Mouse (Mus musculus): ENCODE results near the gene Ascl5. TPM values are rescaled to one million over a fixed set of nuclear protein-coding genes. Genes with fewer than 3 reads are reported as not detected.
A peak's percentile ranks its signal among the peaks of the same experiment; 100 is the strongest.

The Ascl5 gene
- polyA plus RNA-seq, 1 experiment from 2014 or later = not detected

DNA sequence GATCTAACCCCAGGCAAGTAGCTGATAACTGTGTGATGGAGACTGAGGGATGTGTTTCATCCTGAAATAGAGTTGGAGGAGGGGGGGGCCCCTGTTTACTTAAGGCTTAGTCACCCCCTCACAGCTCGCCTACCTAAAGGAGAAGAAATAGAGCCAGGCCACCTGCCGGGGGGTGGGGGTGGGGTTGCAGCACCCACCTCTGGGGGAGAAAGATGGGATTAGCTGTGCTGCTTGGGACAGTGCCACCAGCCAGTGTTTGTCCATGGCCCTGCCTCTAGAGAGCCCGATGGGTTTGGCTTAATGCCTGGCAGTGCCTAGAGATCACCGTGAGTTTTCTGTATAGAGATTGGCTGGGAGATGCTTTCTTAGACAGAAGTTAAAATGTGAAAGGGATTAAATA, 9.7 kb upstream of the Ascl5 start:
- Histone ChIP-seq H3K4me2 (no peak overlapping the region), H3K9me3 (ENCODE audit: control insufficient read depth, low read length) (no peaks in the 10 kb centered on the region), H3K4me1 (replicated peaks; ENCODE audit: control insufficient read depth, insufficient read depth, low read length) (no peaks in the 10 kb centered on the region), H3K36me3 (ENCODE audit: control insufficient read depth, insufficient read depth, low read length) (no peaks in the 10 kb centered on the region), H3K27me3 (replicated peaks; ENCODE audit: control insufficient read depth, insufficient read depth, low read length) (peaks cover 25% of the 10 kb centered on the region), H3K4me3 (ENCODE audit: low read depth, low read length) (no peak overlapping the region), H3K9ac (ENCODE audit: low read depth, low read length) (no peak overlapping the region), H3K27ac (ENCODE audit: low read depth, low read length) (no peak overlapping the region)
- 34% methylated on average over 4 of the region's 4 CpGs for WGBS
- ATAC-seq (replicated peaks; ENCODE audit: low FRiP score) (no peak), DNase-seq (ENCODE audit: low spot score) (no peak)

- Histone ChIP-seq H3K9me3 (ENCODE audit: control insufficient read depth, low read length) (no peaks in the 10 kb centered on the region), H3K9ac (ENCODE audit: low read depth, low read length) (no peak overlapping the region), H3K27me3 (replicated peaks; ENCODE audit: control insufficient read depth, insufficient read depth, low read length) (peaks cover 38% of the 10 kb centered on the region), H3K4me2 (no peak overlapping the region), H3K27ac (ENCODE audit: low read depth, low read length) (no peak overlapping the region), H3K36me3 (ENCODE audit: control insufficient read depth, insufficient read depth, low read length) (no peaks in the 10 kb centered on the region), H3K4me3 (ENCODE audit: low read depth, low read length) (no peak overlapping the region), H3K4me1 (replicated peaks; ENCODE audit: control insufficient read depth, insufficient read depth, low read length) (no peaks in the 10 kb centered on the region; the same call in 1 of the 2 replicates)
- DNase-seq (ENCODE audit: low spot score) (peak; percentile 55), ATAC-seq (replicated peaks; ENCODE audit: low FRiP score) (no peak)
- WGBS = 15% methylated on average over 4 of the region's 4 CpGs
These were observed 4.8 kb upstream of the Ascl5 start for GRCm38 (mm10) chr1:136045774-136046173.

- H3K4me1 ChIP-seq (replicated peaks; ENCODE audit: control insufficient read depth, insufficient read depth, low read length) = peaks cover 4% of the 10 kb centered on the region; the same call in 1 of the 2 replicates
- ATAC-seq (replicated peaks; ENCODE audit: low FRiP score) (no peak), DNase-seq (ENCODE audit: low spot score) (no peak)
- no peak overlapping the region for H3K4me2 ChIP-seq
- no peak overlapping the region for H3K4me3 ChIP-seq (ENCODE audit: low read depth, low read length)
- no peaks in the 10 kb centered on the region for H3K9me3 ChIP-seq (ENCODE audit: control insufficient read depth, low read length)
- no peaks in the 10 kb centered on the region for H3K36me3 ChIP-seq (ENCODE audit: control insufficient read depth, insufficient read depth, low read length)
- no peak overlapping the region for H3K27ac ChIP-seq (ENCODE audit: low read depth, low read length)
- H3K9ac ChIP-seq (ENCODE audit: low read depth, low read length) = no peak overlapping the region
- peaks cover 42% of the 10 kb centered on the region for H3K27me3 ChIP-seq (replicated peaks; ENCODE audit: control insufficient read depth, insufficient read depth, low read length)
- 3% methylated on average over 2 of the region's 2 CpGs for WGBS
These were observed 3.2 kb upstream of the Ascl5 start for GRCm38 (mm10) chr1:136047432-136047831.

- ATAC-seq (replicated peaks; ENCODE audit: low FRiP score) (no peak), DNase-seq (ENCODE audit: low spot score) (no peak)
- H3K9me3 ChIP-seq (ENCODE audit: control insufficient read depth, low read length) = no peaks in the 10 kb centered on the region
- H3K4me2 ChIP-seq = no peak overlapping the region
- H3K27ac ChIP-seq (ENCODE audit: low read depth, low read length) = no peak overlapping the region
- 56% methylated on average over 9 of the region's 9 CpGs for WGBS
- no peak overlapping the region for H3K9ac ChIP-seq (ENCODE audit: low read depth, low read length)
- H3K27me3 ChIP-seq (replicated peaks; ENCODE audit: control insufficient read depth, insufficient read depth, low read length) = peaks cover 47% of the 10 kb centered on the region
- no peaks in the 10 kb centered on the region for H3K36me3 ChIP-seq (ENCODE audit: control insufficient read depth, insufficient read depth, low read length)
- H3K4me1 ChIP-seq (replicated peaks; ENCODE audit: control insufficient read depth, insufficient read depth, low read length) = peaks cover 4% of the 10 kb centered on the region; the same call in 1 of the 2 replicates
- H3K4me3 ChIP-seq (ENCODE audit: low read depth, low read length) = no peak overlapping the region
These were observed 2.7 kb upstream of the Ascl5 start for GRCm38 (mm10) chr1:136047894-136048293.

DNA sequence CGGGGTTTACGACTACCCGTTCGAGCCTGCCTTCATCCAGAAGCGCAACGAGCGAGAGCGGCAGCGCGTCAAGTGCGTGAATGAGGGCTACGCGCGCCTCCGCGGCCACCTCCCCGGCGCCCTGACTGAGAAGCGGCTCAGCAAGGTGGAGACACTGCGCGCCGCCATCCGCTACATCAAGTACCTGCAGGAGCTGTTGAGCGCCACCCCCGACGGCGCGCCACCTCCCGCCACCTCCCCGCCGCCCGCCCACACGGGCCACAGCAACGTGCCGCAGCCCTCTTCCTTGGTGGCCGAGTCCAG, 360 bp downstream of the Ascl5 start:
- H3K9me3 ChIP-seq (ENCODE audit: control insufficient read depth, low read length) = no peaks in the 10 kb centered on the region
- no peak overlapping the region for H3K9ac ChIP-seq (ENCODE audit: low read depth, low read length)
- no peaks in the 10 kb centered on the region for H3K36me3 ChIP-seq (ENCODE audit: control insufficient read depth, insufficient read depth, low read length)
- DNase-seq (ENCODE audit: low spot score) (no peak), ATAC-seq (replicated peaks; ENCODE audit: low FRiP score) (0 out of 2 replicates have a peak, but pooled peaks have one; percentile 6)
- H3K27ac ChIP-seq (ENCODE audit: low read depth, low read length) = no peak overlapping the region
- H3K4me2 ChIP-seq = peak overlapping the region; percentile 58
- peaks cover 4% of the 10 kb centered on the region; the same call in 1 of the 2 replicates for H3K4me1 ChIP-seq (replicated peaks; ENCODE audit: control insufficient read depth, insufficient read depth, low read length)
- H3K4me3 ChIP-seq (ENCODE audit: low read depth, low read length) = peak overlapping the region; percentile 32
- WGBS = 4% methylated on average over 36 of the region's 36 CpGs
- peaks cover 58% of the 10 kb centered on the region for H3K27me3 ChIP-seq (replicated peaks; ENCODE audit: control insufficient read depth, insufficient read depth, low read length)

DNA sequence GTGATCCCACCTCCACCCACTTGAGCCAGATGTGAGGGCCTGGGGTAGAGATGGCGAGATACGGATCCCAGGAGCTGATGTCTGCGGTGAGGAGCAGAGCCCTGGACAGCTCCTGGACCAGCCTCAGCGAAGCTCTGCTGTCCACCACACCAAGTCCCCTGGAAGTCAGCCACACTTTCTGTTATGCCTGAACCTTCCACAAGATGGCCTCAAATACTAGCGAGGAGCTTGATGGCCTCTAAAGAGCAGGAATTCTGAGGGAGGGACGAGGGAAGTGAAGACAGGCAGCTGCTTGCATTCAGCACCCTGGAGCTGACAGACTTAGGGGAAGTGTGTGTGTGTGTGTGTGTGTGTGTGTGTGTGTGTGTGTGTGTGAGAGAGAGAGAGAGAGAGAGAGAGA, 861 bp downstream of the Ascl5 start:
- H3K4me3 ChIP-seq (ENCODE audit: low read depth, low read length) = peak overlapping the region; percentile 32; the same call in 1 of the 2 replicates
- H3K27ac ChIP-seq (ENCODE audit: low read depth, low read length) = no peak overlapping the region
- DNase-seq (ENCODE audit: low spot score) (peak; percentile 42), ATAC-seq (replicated peaks; ENCODE audit: low FRiP score) (peak; percentile 60)
- 0% methylated on average over 6 of the region's 6 CpGs for WGBS
- H3K9ac ChIP-seq (ENCODE audit: low read depth, low read length) = no peak overlapping the region
- H3K4me1 ChIP-seq (replicated peaks; ENCODE audit: control insufficient read depth, insufficient read depth, low read length) = peaks cover 4% of the 10 kb centered on the region; the same call in 1 of the 2 replicates
- H3K36me3 ChIP-seq (ENCODE audit: control insufficient read depth, insufficient read depth, low read length) = no peaks in the 10 kb centered on the region
- peaks cover 60% of the 10 kb centered on the region for H3K27me3 ChIP-seq (replicated peaks; ENCODE audit: control insufficient read depth, insufficient read depth, low read length)
- peak overlapping the region; percentile 58 for H3K4me2 ChIP-seq
- H3K9me3 ChIP-seq (ENCODE audit: control insufficient read depth, low read length) = no peaks in the 10 kb centered on the region

DNA sequence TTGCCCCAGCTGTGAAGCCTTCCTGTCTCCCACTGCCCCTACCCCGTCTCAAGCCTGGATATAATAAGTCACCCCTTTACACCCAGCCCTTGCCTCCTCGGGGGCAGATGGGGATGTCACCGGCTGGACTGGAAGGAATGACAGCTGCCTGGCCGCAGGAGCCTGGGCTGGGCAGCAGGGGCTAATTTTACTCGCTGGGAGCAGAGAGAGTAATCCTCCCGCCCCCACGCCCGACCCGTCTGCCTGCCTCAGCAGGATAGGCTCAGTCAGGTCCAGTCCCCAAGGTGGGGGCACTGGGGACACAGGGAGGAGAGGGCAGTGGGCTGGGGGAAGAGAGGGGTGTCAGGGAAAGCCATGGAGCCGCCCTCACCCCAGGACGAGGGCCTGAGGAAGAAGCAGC, 1.9 kb downstream of the Ascl5 start, which contains the start of gene Cacna1s:
Cacna1s (plus strand) TSS at position 204 of the 400 bp plus-strand sequence.
- Histone ChIP-seq H3K9me3 (ENCODE audit: control insufficient read depth, low read length) (no peaks in the 10 kb centered on the region), H3K27me3 (replicated peaks; ENCODE audit: control insufficient read depth, insufficient read depth, low read length) (peaks cover 62% of the 10 kb centered on the region), H3K27ac (ENCODE audit: low read depth, low read length) (no peak within 1 kb of the TSS), H3K9ac (ENCODE audit: low read depth, low read length) (no peak within 1 kb of the TSS), H3K36me3 (ENCODE audit: control insufficient read depth, insufficient read depth, low read length) (no peaks in the 10 kb centered on the region), H3K4me3 (ENCODE audit: low read depth, low read length) (no peak within 1 kb of the TSS), H3K4me2 (no peak within 1 kb of the TSS), H3K4me1 (replicated peaks; ENCODE audit: control insufficient read depth, insufficient read depth, low read length) (peaks cover 4% of the 10 kb centered on the region; the same call in 1 of the 2 replicates)
- WGBS = 38% methylated on average over 11 of the region's 11 CpGs
- ATAC-seq (replicated peaks; ENCODE audit: low FRiP score) (no peak), DNase-seq (ENCODE audit: low spot score) (no peak)

- Histone ChIP-seq H3K4me1 (replicated peaks; ENCODE audit: control insufficient read depth, insufficient read depth, low read length) (peaks cover 4% of the 10 kb centered on the region; the same call in 1 of the 2 replicates), H3K36me3 (ENCODE audit: control insufficient read depth, insufficient read depth, low read length) (no peaks in the 10 kb centered on the region), H3K4me2 (no peak overlapping the region), H3K27me3 (replicated peaks; ENCODE audit: control insufficient read depth, insufficient read depth, low read length) (peaks cover 39% of the 10 kb centered on the region), H3K27ac (ENCODE audit: low read depth, low read length) (no peak overlapping the region), H3K9ac (ENCODE audit: low read depth, low read length) (no peak overlapping the region), H3K4me3 (ENCODE audit: low read depth, low read length) (no peak overlapping the region), H3K9me3 (ENCODE audit: control insufficient read depth, low read length) (no peaks in the 10 kb centered on the region)
- WGBS = 69% methylated on average over 3 of the region's 3 CpGs
- ATAC-seq (replicated peaks; ENCODE audit: low FRiP score) = no peak
- no peak for DNase-seq (ENCODE audit: low spot score)
These were observed 5.2 kb downstream of the Ascl5 start for GRCm38 (mm10) chr1:136055771-136056170.

- Histone ChIP-seq H3K27ac (ENCODE audit: low read depth, low read length) (no peak overlapping the region), H3K27me3 (replicated peaks; ENCODE audit: control insufficient read depth, insufficient read depth, low read length) (peaks cover 14% of the 10 kb centered on the region), H3K4me2 (no peak overlapping the region), H3K36me3 (ENCODE audit: control insufficient read depth, insufficient read depth, low read length) (no peaks in the 10 kb centered on the region), H3K4me1 (replicated peaks; ENCODE audit: control insufficient read depth, insufficient read depth, low read length) (no peaks in the 10 kb centered on the region), H3K9ac (ENCODE audit: low read depth, low read length) (no peak overlapping the region), H3K9me3 (ENCODE audit: control insufficient read depth, low read length) (no peaks in the 10 kb centered on the region), H3K4me3 (ENCODE audit: low read depth, low read length) (no peak overlapping the region)
- WGBS = 48% methylated on average over 3 of the region's 3 CpGs
- DNase-seq (ENCODE audit: low spot score) (no peak), ATAC-seq (replicated peaks; ENCODE audit: low FRiP score) (no peak)
These were observed 8.0 kb downstream of the Ascl5 start for GRCm38 (mm10) chr1:136058594-136058993.
